Mouse (Mus musculus): ENCODE data around the gene Bag6. TPM values are rescaled to one million over a fixed set of nuclear protein-coding genes. Genes with fewer than 3 reads are reported as not detected.
A peak's percentile ranks its signal among the peaks of the same experiment; 100 is the strongest.

Gene Bag6
- total and polyA plus RNA-seq, 2 experiments from 2014 or later = 55.8 to 320 TPM

DNA sequence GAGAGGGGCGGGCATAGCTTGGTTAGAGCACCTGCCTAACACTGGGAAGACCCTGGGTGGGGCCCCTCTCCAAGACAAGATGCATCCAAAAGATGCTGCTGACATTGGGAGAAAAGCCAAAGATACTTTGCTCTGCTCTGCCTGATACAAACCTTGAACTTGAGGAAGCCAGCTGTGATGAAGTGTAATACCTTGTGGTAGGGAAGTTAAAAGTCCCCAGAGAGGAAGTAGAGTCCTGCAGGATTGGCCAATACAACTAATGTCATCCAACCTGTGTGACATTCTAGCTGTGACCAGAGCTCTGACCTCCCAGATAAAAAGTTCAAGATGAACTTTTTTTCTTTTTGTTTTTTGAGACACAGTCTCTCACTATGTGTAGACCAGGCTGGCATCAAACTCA, 9.9 kb upstream of the Bag6 start:
- Histone ChIP-seq H3K27ac (no peak overlapping the region), H3K9me3 (ENCODE audit: low read length) (no peaks in the 10 kb centered on the region), H3K4me3 (ENCODE audit: low read length) (no peak overlapping the region), H3K27me3 (ENCODE audit: insufficient read depth, low read length) (no peaks in the 10 kb centered on the region), H3K4me1 (ENCODE audit: insufficient read depth, low read length) (peaks cover 13% of the 10 kb centered on the region), H3K9ac (replicated peaks; ENCODE audit: low read length) (no peak overlapping the region), H3K36me3 (ENCODE audit: insufficient read depth, low read length) (peaks cover 5% of the 10 kb centered on the region; the same call in 1 of the 2 replicates), H3K4me2 (ENCODE audit: low read depth, low read length) (peak overlapping the region; percentile 75)
- ATAC-seq (no peak), DNase-seq (ENCODE audit: low spot score) (no peak)
- no peak for TF ChIP-seq CTCF (IDR thresholded peaks at IDR 0.05; ENCODE audit: low read depth)
- WGBS = 100% methylated on average over 1 of the region's 1 CpGs

DNA sequence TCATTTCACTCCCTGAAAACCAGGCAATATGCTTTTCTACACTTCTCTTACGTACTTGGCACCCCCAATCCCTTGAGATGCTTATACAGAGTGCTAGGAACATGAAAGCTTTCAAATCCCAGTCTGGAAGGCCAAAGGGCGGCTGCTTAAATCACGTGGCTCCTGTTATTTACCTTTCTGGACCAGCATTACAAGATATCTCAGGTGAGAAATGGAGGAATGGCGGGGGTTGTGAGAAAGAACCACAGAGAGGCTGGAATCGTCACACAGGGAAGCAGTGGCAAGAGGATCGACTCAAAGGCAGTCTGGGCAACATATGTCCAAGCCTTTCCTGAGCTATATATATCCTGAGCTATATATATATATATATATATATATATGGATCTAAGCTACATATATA, 9.4 kb upstream of the Bag6 start:
- Histone ChIP-seq H3K27me3 (ENCODE audit: insufficient read depth, low read length) (no peaks in the 10 kb centered on the region), H3K9ac (replicated peaks; ENCODE audit: low read length) (peak overlapping the region; percentile 68), H3K4me3 (ENCODE audit: low read length) (peak overlapping the region; percentile 54), H3K9me3 (ENCODE audit: low read length) (no peaks in the 10 kb centered on the region), H3K27ac (peak overlapping the region; percentile 83; the same call in 1 of the 2 replicates), H3K4me2 (ENCODE audit: low read depth, low read length) (peak overlapping the region; percentile 75), H3K36me3 (ENCODE audit: insufficient read depth, low read length) (peaks cover 5% of the 10 kb centered on the region; the same call in 1 of the 2 replicates), H3K4me1 (ENCODE audit: insufficient read depth, low read length) (peaks cover 8% of the 10 kb centered on the region)
- DNase-seq (ENCODE audit: low spot score) = no peak
- WGBS = 30% methylated on average over 6 of the region's 6 CpGs
- no peak for ATAC-seq
- TF ChIP-seq CTCF (IDR thresholded peaks at IDR 0.05; ENCODE audit: low read depth) = no peak

DNA sequence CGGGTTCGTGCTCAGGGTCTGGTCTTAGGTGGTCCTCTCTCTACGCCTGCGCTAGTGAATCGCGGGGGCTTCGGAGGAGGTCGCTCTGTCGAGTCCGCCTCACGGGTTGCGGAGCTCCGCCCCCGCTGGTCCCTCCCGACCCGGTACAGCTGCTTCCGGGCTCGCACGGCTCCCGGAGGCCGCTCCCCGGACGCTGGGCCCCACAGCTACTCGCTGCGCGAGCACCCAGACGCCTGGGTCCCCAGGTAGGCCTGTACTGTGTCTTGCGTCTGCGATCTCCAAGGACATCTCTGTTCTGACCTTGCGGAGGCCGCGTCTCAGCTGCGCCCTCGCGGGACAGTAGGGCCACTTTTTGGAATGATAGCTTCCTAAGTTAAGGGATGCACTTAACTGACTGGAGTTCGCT, 8.8 kb upstream of the Bag6 start, which contains the start of gene D17H6S53E:
Gene D17H6S53E (plus strand): TSS at position 168 of the 406 bp plus-strand sequence.
- H3K27ac ChIP-seq = peak within 1 kb of the TSS; percentile 83
- H3K4me1 ChIP-seq (ENCODE audit: insufficient read depth, low read length) = peaks cover 8% of the 10 kb centered on the region; the same call in 1 of the 2 replicates
- H3K9ac ChIP-seq (replicated peaks; ENCODE audit: low read length) = peak within 1 kb of the TSS; percentile 68
- peaks cover 5% of the 10 kb centered on the region; the same call in 1 of the 2 replicates for H3K36me3 ChIP-seq (ENCODE audit: insufficient read depth, low read length)
- peak; percentile 83 for DNase-seq (ENCODE audit: low spot score)
- H3K9me3 ChIP-seq (ENCODE audit: low read length) = no peaks in the 10 kb centered on the region
- peak within 1 kb of the TSS; percentile 75 for H3K4me2 ChIP-seq (ENCODE audit: low read depth, low read length)
- TF ChIP-seq CTCF (IDR thresholded peaks at IDR 0.05; ENCODE audit: low read depth) = no peak
- no peaks in the 10 kb centered on the region for H3K27me3 ChIP-seq (ENCODE audit: insufficient read depth, low read length)
- ATAC-seq = peak; percentile 52
- 0% methylated on average over 36 of the region's 36 CpGs for WGBS
- H3K4me3 ChIP-seq (ENCODE audit: low read length) = peak within 1 kb of the TSS; percentile 54

DNA sequence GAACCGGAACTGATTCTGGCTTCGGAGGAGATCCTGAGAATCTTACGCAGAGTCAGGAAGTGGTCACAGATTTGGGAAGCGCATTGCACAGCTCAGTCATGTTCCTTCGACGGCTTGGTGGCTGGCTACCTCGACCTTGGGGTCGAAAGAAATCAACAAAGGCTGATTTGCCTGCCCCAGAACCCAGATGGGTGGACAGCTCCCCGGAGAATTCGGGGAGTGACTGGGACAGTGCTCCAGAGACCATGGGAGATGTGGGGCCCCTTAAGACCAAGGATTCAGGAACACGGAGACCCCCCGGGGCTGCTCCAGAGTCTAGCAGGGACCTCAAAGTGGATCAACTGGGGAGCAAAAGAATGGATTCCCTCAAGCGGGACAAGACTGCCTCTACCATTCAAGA, 8.0 kb upstream of the Bag6 start:
- Histone ChIP-seq H3K27me3 (ENCODE audit: insufficient read depth, low read length) (no peaks in the 10 kb centered on the region), H3K4me1 (ENCODE audit: insufficient read depth, low read length) (peaks cover 8% of the 10 kb centered on the region; the same call in 1 of the 2 replicates), H3K36me3 (ENCODE audit: insufficient read depth, low read length) (peaks cover 5% of the 10 kb centered on the region; the same call in 1 of the 2 replicates), H3K9ac (replicated peaks; ENCODE audit: low read length) (peak overlapping the region; percentile 68), H3K9me3 (ENCODE audit: low read length) (no peaks in the 10 kb centered on the region), H3K4me3 (ENCODE audit: low read length) (peak overlapping the region; percentile 54), H3K4me2 (ENCODE audit: low read depth, low read length) (peak overlapping the region; percentile 75), H3K27ac (peak overlapping the region; percentile 83)
- 74% methylated on average over 13 of the region's 13 CpGs for WGBS
- TF ChIP-seq CTCF (IDR thresholded peaks at IDR 0.05; ENCODE audit: low read depth) = no peak
- DNase-seq (ENCODE audit: low spot score) (no peak), ATAC-seq (no peak)

GRCm38 (mm10) chr17:35128996-35129395, 6.0 kb upstream of the Bag6 start:
- TF ChIP-seq CTCF (IDR thresholded peaks at IDR 0.05; ENCODE audit: low read depth) = no peak

GRCm38 (mm10) chr17:35131038-35131437, 3.9 kb upstream of the Bag6 start:
- Histone ChIP-seq H3K4me3 (ENCODE audit: low read length) (no peak overlapping the region), H3K9me3 (ENCODE audit: low read length) (no peaks in the 10 kb centered on the region), H3K27me3 (ENCODE audit: insufficient read depth, low read length) (no peaks in the 10 kb centered on the region), H3K4me2 (ENCODE audit: low read depth, low read length) (no peak overlapping the region), H3K36me3 (ENCODE audit: insufficient read depth, low read length) (no peaks in the 10 kb centered on the region; the same call in 1 of the 2 replicates), H3K9ac (replicated peaks; ENCODE audit: low read length) (no peak overlapping the region), H3K27ac (no peak overlapping the region), H3K4me1 (ENCODE audit: insufficient read depth, low read length) (peaks cover 8% of the 10 kb centered on the region; the same call in 1 of the 2 replicates)
- ATAC-seq (no peak), DNase-seq (ENCODE audit: low spot score) (no peak)
- 91% methylated on average over 8 of the region's 8 CpGs for WGBS
- no peak for TF ChIP-seq CTCF (IDR thresholded peaks at IDR 0.05; ENCODE audit: low read depth)

More at GRCm38 (mm10) chr17:35128996-35129395, 6.0 kb upstream of the Bag6 start:
- Histone ChIP-seq H3K4me2 (ENCODE audit: low read depth, low read length) (no peak overlapping the region), H3K9ac (replicated peaks; ENCODE audit: low read length) (no peak overlapping the region), H3K4me1 (ENCODE audit: insufficient read depth, low read length) (peaks cover 8% of the 10 kb centered on the region; the same call in 1 of the 2 replicates), H3K4me3 (ENCODE audit: low read length) (no peak overlapping the region), H3K36me3 (ENCODE audit: insufficient read depth, low read length) (peaks cover under 1% of the 10 kb centered on the region; the same call in 1 of the 2 replicates), H3K27ac (no peak overlapping the region), H3K27me3 (ENCODE audit: insufficient read depth, low read length) (no peaks in the 10 kb centered on the region), H3K9me3 (ENCODE audit: low read length) (no peaks in the 10 kb centered on the region)
- ATAC-seq (no peak), DNase-seq (ENCODE audit: low spot score) (no peak)
- WGBS = 63% methylated on average over 11 of the region's 11 CpGs

- 80% methylated on average over 15 of the region's 15 CpGs for WGBS
- Histone ChIP-seq H3K36me3 (ENCODE audit: insufficient read depth, low read length) (no peaks in the 10 kb centered on the region; the same call in 1 of the 2 replicates), H3K4me1 (ENCODE audit: insufficient read depth, low read length) (peaks cover 7% of the 10 kb centered on the region), H3K9me3 (ENCODE audit: low read length) (no peaks in the 10 kb centered on the region), H3K4me2 (ENCODE audit: low read depth, low read length) (no peak within 1 kb of the TSS), H3K4me3 (ENCODE audit: low read length) (no peak within 1 kb of the TSS), H3K9ac (replicated peaks; ENCODE audit: low read length) (no peak within 1 kb of the TSS), H3K27ac (no peak within 1 kb of the TSS), H3K27me3 (ENCODE audit: insufficient read depth, low read length) (no peaks in the 10 kb centered on the region)
- TF ChIP-seq CTCF (IDR thresholded peaks at IDR 0.05; ENCODE audit: low read depth) = no peak
- no peak for DNase-seq (ENCODE audit: low spot score)
- ATAC-seq = no peak
These were observed 3.3 kb upstream of the Bag6 start, which contains the start of gene Apom for GRCm38 (mm10) chr17:35131500-35132173. TSS of gene Apom (minus strand) at chr17:35132050.

All from hindbrain, postnatal 0 days (tissue).